Mouse (Mus musculus): ENCODE measurements at regions not wholly inside any gene's neighbourhood (a gene's known extent, or its start where the extent isn't known, plus 50 kb on each side); places are given as distances from the start of the nearest gene placed in this dataset.
"Not testable (repeated sequence)": the region's sequence is repeated elsewhere in the genome, so short reads cannot be mapped to it uniquely, and the experiment has no call there.

DNA sequence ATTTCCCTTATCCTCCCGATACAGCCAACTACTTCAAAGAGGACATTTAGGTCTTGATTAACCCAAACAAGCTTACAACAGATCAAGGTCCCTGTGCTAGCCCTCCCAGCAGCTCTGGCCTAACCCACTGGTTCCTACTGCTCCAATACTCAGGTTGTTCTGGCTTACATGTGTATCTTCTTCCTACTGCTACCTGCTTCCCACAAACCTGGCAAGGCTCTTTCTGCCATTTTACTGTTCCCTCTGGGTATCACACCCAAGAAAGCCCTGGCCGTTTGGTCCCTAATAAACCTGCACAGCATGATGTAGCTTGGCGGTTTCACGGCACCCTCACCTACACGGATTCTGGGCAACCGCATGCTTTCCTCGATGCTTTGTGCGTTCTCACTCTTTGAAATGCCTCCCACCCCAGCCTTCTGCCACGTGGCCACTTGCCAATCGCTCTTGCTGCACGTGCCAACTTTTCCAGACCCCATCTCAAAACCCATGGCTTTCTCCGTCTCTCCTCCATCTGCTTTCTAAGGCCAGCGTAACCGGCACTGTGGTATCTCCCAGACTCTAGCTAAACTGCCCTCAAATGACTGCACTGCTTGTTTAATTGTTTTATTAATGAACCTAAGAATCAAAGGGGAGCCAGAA is 758.4 kb upstream of the Map3k7 start:
- DNase-seq (ENCODE audit: low spot score in 2 of 2) = no peak

GRCm38 (mm10) chr4:31225741-31226140 is 738.2 kb upstream of the Map3k7 start:
- DNase-seq (ENCODE audit: low spot score in 2 of 2) = no peak

- no peak for DNase-seq (ENCODE audit: low spot score in 2 of 2)
Observed at GRCm38 (mm10) chr4:31268825-31269495, 694.9 kb upstream of the Map3k7 start.

DNA sequence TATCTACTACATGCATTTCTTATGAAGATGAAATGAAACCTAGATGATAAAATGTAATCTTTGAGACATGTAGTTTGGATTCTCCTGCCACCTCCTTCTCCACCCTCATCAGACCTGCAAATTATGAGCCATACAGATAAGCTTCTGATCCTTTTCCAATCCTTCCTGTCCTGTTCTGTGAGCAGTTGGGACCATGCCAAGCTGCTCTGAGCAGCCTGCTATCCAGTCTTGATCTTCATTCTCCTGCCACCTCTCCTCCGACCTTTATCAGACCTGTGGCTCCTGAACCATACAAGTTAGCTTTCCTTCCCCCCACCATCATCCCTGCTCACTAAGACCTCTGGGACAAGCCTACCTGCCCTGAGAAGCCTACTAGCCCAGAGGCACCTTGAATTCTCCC is 689.8 kb upstream of the Map3k7 start:
- no peak for DNase-seq (ENCODE audit: low spot score in 2 of 2)

GRCm38 (mm10) chr4:31290301-31290975 is 673.5 kb upstream of the Map3k7 start:
- DNase-seq (ENCODE audit: low spot score in 2 of 2) = no peak

DNA sequence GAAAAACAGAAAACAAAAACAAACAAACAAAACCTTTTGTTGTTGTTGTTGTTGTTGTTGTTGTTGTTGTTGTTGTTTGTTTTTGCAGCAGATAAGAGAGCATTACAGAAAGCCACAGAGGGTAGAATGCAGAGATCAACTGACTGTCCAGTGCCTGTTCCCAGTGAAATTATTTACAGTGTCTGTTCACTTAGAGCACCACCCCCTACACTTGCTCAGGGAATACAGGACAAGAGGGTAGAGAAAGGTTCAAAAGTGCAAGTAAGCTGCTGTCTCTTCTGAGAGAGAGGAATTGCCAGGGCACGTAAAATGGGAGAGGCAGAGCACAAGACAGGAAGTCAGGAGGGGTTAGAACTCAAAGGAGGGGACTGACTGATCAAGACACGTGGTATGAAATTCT is 670.1 kb upstream of the Map3k7 start:
- no peak for DNase-seq (ENCODE audit: low spot score in 2 of 2)

GRCm38 (mm10) chr4:31297848-31298247 is 666.0 kb upstream of the Map3k7 start:
- no peak for DNase-seq (ENCODE audit: low spot score in 2 of 2)

GRCm38 (mm10) chr4:31319269-31319668 is 644.6 kb upstream of the Map3k7 start:
- no peak for DNase-seq (ENCODE audit: low spot score in 2 of 2)

- DNase-seq (ENCODE audit: low spot score in 2 of 2) = no peak
Observed at GRCm38 (mm10) chr4:31320734-31321507, 643.0 kb upstream of the Map3k7 start.

- no peak for DNase-seq (ENCODE audit: low spot score in 2 of 2)
Observed at GRCm38 (mm10) chr4:31323816-31324215, 640.1 kb upstream of the Map3k7 start.

GRCm38 (mm10) chr4:31328798-31329197 is 635.1 kb upstream of the Map3k7 start:
- no peak for DNase-seq (ENCODE audit: low spot score in 2 of 2)

DNA sequence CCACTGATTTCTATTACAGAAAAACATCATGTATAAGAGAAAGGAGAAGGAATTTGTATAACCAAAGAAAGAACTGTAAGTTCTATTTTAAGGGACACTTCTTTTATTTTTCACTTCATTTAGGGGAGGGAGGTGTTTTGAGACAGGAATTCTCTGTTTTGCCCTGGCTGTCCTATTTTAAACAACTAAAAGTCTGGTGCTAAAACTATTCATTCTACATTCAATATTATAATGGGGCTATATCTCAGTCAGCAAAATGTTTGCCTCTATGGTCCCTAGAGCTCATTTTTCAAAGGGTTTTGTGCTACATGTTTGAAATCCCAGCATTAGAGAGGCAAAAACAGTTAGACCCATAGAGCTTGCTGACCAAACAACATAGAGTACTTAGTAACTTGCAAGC is 632.8 kb upstream of the Map3k7 start:
- DNase-seq (ENCODE audit: low spot score in 2 of 2) = no peak

DNA sequence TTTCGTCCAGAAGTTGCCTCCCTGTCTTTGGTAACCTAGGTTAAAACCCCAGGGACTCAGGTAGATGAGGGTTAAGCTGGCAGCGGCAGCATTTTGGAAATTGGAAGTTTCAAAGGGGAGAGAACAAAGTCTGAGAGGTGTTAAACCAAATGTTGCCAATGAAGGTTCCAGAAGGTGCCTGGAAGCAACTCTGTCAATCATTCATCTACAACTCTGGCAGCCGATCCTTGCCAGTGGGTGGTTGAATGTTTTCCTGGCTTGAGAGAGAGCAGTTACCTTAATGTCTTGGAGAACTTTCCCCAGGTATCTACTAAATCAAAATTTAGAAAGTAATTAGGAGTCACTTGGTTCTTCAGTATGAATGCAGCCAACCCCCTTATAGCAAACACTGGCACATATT is 628.2 kb upstream of the Map3k7 start:
- DNase-seq (ENCODE audit: low spot score in 2 of 2) = no peak

- no peak for DNase-seq (ENCODE audit: low spot score in 2 of 2)
Observed at GRCm38 (mm10) chr4:31337980-31338379, 625.9 kb upstream of the Map3k7 start.

DNA sequence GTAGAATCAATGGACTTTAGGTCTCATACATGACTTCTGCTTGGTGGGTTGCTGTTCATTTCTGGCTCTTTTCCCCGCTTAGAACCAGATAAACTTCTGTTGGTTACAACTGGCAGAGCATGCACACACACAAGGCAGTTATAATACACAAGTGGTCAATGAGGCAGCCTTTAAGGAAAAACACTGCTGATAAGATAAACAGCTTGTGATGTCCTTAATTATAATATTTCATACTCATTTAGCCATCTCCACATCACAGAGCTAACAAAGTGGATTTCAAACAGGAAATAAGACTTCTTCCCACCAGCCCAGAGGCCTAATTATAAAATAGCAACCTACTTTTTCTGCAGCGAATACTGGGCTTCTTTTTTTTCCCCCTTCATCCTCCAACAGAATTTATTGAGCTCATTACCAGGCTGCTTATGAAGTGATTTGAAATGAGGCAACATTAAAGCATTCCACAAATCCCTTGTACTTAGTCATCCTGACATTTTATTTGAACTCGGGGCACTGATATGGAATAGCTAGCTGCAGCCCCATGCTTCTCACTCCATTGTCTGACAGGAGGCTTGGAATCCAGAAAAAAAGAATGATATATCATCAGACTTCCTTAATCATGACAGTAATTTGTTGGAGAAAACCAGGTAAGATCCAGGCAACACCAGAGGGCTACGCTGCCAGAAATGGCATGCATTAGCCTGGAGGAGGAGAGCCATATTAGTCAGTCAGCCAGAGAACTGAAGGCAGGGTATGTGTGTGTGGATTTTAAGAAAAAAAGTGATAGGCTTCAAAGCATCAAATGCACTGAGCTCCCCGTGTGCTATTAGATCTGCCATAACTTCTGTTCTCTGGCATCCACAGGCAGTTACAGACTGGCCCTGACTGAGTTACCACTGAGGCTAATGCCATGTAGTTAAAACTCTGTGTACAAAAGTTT is 620.3 kb upstream of the Map3k7 start:
- DNase-seq (ENCODE audit: low spot score in 2 of 2) = no peak

- not testable (repeated sequence) for DNase-seq (ENCODE audit: low spot score in 2 of 2)
Observed at GRCm38 (mm10) chr4:31354046-31354445, 609.9 kb upstream of the Map3k7 start.

- no peak for DNase-seq (ENCODE audit: low spot score in 2 of 2)
Observed at GRCm38 (mm10) chr4:31354953-31355352, 608.9 kb upstream of the Map3k7 start.

- DNase-seq (ENCODE audit: low spot score in 2 of 2) = no peak
Observed at GRCm38 (mm10) chr4:31366172-31366571, 597.7 kb upstream of the Map3k7 start.

DNA sequence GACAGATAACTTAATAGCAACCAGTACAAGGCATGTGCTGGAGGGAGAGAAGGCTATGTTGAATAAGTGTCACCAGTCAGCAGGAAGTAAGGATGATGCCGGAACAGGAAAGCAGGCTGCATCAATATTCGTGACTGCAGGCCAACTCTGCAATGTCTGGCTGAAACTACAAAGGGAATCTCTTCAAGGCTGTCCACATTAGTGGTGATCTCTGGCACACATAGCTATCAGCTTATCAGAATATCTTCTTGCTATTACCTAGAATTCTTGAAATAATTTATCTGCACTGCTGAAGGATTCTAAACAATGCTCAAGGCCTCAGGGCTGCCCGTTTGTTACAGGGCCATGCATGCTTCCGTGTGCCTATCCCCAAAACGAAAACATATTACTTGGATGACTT is 596.9 kb upstream of the Map3k7 start:
- DNase-seq (ENCODE audit: low spot score in 2 of 2) = no peak

DNA sequence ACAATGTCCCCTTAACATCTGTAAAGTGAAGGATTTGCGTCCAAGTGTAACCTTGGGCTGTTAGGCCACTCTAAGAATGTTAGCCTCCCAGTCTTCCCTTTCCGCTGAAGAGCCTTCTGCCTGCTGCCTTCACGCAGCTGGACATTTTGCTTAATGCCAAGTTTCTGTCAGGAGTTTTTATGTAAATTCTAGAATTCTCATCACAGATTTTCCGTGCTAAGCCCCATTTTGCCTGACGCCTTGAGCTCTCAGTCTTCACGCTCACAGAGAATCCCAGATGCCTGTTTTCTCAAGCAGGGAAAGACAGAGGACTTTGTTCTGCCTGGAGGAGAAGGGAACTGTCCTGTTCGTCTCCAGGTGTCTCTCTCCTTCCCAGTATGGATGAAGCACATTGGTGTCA is 593.8 kb upstream of the Map3k7 start:
- no peak for DNase-seq (ENCODE audit: low spot score in 2 of 2)

Data from gastrocnemius, adult 8-10 months (tissue).